Mouse (Mus musculus) limb, embryonic 13.5 days (tissue): Measurements from ENCODE around the gene Depp1. TPM values are rescaled to one million over a fixed set of nuclear protein-coding genes. Genes with fewer than 3 reads are reported as not detected.

Source experiments
- ATAC-seq: fragments of 200-750 bp; cut with Nextera tagmentation; 2 replicates; pipeline ENCODE4 v1.8.0; 2017; ENCODE audit warnings: low read depth, moderate number of reproducible peaks, moderate TSS enrichment; ENCODE audit not compliant: low FRiP score
- H3K27ac ChIP-seq: fragments of 300-500 bp; sonication (generic); 2 replicates; pipeline ENCODE4 v1.5.1; 2015; ENCODE audit warnings: inconsistent platforms, mild to moderate bottlenecking, moderate library complexity
- H3K27me3 ChIP-seq: fragments of 300-500 bp; sonication (generic); 2 replicates; pipeline ENCODE4 v1.6.1; 2015; ENCODE audit warnings: mild to moderate bottlenecking, inconsistent platforms
- H3K36me3 ChIP-seq: fragments of 300-500 bp; sonication (generic); 2 replicates; pipeline ENCODE4 v1.6.1; 2015; ENCODE audit warnings: inconsistent platforms, mild to moderate bottlenecking, moderate library complexity
- H3K4me1 ChIP-seq: fragments of 300-500 bp; sonication (generic); 2 replicates; pipeline ENCODE4 v1.6.1; 2015; ENCODE audit warnings: inconsistent platforms
- H3K4me2 ChIP-seq: fragments of 300-500 bp; sonication (generic); replicated peaks from 2 replicates; pipeline ENCODE4 v1.6.1; 2015; ENCODE audit warnings: inconsistent platforms, mild to moderate bottlenecking, moderate library complexity
- H3K4me3 ChIP-seq: fragments of 300-500 bp; sonication (generic); 2 replicates; pipeline ENCODE4 v1.5.1; 2015; ENCODE audit warnings: moderate library complexity, mild to moderate bottlenecking, inconsistent platforms
- H3K9ac ChIP-seq: fragments of 300-500 bp; sonication (generic); 2 replicates; pipeline ENCODE4 v1.6.1; 2015; ENCODE audit warnings: mild to moderate bottlenecking, inconsistent platforms
- H3K9me3 ChIP-seq: fragments of 300-500 bp; sonication (generic); 2 replicates; pipeline ENCODE4 v1.6.1; 2016; ENCODE audit warnings: inconsistent platforms
- WGBS: fragments of 180-500 bp; shearing (Covaris S2); methylation state at CpG from one replicate; pipeline ENCODE4 v1.1.7; 2015; 5-methylcytosine and 5-hydroxymethylcytosine counted together
- polyA plus RNA-seq: library from polyadenylated mRNA; unstranded; fragments of >200 nt; fragmentation: Nextera tagmentation; extraction: Ambion mirVana; gene quantifications from 2 replicates; pipeline ENCODE4 v1.2.1, GENCODE M21; 2015

Depp1 gene
- polyA plus RNA-seq, 1 experiment from 2014 or later = 18.8 TPM

DNA sequence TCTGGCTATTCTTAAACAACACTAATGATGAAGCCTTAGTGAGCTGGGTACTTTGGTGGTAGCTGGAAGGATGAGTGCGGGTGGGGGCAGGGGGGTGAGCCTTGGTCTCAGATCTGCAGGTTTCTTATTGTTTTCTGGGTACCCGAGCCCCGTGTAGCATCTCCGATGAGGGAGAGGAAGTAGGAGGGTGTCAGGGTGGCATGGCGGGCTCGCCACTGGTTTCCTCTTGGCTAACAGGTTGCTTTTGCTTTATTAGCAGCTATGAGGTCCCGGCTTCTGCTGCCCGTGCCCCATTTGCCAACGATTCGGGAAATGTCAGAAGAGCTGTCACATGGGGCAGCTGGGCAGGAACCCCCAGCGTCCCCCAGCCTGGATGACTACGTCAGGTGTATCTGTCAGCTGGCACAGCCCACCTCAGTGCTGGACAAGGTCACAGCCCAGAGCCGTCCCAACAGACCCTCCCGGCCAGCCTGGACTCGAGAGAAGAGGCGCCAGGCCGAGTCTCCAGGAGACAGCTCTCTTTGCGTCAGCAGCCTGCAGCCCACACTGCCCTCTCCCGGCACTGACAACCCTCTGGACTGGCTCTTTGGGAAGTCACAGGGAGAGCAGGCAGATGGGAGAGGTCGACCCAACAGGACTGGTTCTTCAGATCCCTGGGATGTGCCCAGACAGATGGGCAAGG, 1.2 kb downstream of the Depp1 start:
- 0 out of 2 replicates have a peak, but pooled peaks cover 3% of the 10 kb centered on the region for H3K27me3 ChIP-seq
- peaks cover 8% of the 10 kb centered on the region for H3K4me1 ChIP-seq
- no peak overlapping the region for H3K27ac ChIP-seq
- H3K4me3 ChIP-seq = no peak overlapping the region
- no peak for ATAC-seq
- peaks cover under 1% of the 10 kb centered on the region; the same call in 1 of the 2 replicates for H3K9me3 ChIP-seq
- WGBS = 70% methylated on average over 20 of the region's 20 CpGs
- H3K36me3 ChIP-seq = no peaks in the 10 kb centered on the region
- no peak overlapping the region for H3K4me2 ChIP-seq
- no peak overlapping the region; the same call in 1 of the 2 replicates for H3K9ac ChIP-seq

DNA sequence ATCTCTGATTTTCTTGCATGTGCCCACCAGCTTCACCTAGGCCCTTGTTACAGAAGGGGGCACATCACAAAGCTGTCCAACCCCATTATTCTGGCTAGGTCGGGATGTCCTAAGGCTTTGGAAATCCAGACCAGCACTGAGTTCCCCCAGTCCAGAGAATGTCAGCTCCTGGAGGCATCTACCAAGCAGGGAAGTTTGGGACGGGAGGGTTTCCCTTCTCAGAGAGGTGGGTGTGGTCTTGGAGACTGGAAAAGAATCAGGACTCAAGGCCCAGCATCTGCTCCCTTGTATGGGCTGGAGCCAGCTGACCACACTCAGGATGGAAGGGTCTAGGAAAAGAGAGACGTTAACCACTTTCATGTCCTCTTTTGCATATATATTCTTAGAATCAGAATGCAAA, 2.8 kb downstream of the Depp1 start:
- WGBS = 66% methylated on average over 3 of the region's 3 CpGs
- Histone ChIP-seq H3K27ac (no peak overlapping the region), H3K27me3 (0 out of 2 replicates have a peak, but pooled peaks cover 3% of the 10 kb centered on the region), H3K36me3 (no peaks in the 10 kb centered on the region), H3K4me3 (no peak overlapping the region), H3K4me1 (peaks cover 8% of the 10 kb centered on the region), H3K4me2 (no peak overlapping the region), H3K9ac (no peak overlapping the region; the same call in 1 of the 2 replicates), H3K9me3 (peaks cover 3% of the 10 kb centered on the region; the same call in 1 of the 2 replicates)
- ATAC-seq = no peak

DNA sequence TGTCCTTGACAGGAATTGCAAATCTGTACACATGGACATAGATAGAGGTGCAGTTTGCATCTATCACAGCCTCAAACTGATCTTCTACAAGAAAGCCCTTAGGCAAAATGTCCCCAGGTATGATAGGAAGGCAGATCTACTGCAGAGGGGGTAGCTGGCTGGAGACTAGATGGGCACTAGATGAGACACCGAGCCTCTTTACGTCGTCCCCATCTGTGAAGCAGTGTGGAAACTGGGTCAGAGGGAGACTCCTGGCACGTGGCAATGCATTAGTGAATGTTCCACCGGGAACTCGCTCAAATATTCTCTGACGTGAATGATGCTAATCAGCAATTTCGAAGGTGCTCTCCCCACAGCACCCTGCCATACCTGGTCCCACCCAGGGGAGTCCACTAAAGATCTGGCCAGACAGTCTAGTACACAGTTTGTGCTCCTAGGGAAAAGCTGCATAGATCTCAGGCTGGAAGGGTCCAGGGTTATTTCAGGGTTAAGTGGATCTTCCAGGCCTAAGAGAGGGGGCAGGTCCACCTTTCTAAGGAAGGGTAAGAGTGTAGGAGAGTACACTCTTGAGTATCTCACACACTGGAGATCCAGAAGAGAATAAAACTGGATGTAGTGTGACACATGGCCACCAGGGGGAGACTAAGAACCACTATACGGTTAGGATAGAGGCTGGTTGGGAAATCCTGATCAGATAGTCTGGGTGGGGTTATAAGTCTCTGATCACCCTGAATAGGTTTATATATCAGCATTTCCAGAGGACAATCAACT, 3.5 kb downstream of the Depp1 start:
- Histone ChIP-seq H3K36me3 (no peaks in the 10 kb centered on the region), H3K9me3 (peaks cover 3% of the 10 kb centered on the region; the same call in 1 of the 2 replicates), H3K4me1 (peaks cover 8% of the 10 kb centered on the region), H3K4me3 (no peak overlapping the region), H3K27ac (no peak overlapping the region), H3K4me2 (no peak overlapping the region), H3K9ac (no peak overlapping the region), H3K27me3 (0 out of 2 replicates have a peak, but pooled peaks cover 3% of the 10 kb centered on the region)
- WGBS = 60% methylated on average over 9 of the region's 9 CpGs
- peak; percentile 67 for ATAC-seq

DNA sequence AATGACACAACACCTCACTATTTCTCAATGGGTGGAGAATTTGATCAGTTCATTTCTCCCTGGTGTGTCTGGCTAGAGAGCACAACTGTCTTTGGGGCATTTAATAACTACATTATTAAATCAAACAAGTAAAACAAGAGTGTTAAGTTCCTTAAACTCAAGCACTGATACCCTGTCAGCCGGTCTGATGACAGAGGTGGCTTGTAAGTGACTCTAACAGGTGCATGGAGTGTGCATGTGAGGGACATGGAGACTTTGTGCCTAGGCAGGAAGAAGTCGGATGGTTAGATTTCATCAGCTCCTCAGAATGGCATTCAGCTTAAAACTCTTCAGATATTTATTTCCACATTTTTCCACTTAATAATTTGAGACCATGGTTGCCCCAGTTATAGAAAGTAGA, 13.0 kb downstream of the Depp1 start:
- no peak for ATAC-seq
- H3K9ac ChIP-seq = no peak overlapping the region
- H3K4me1 ChIP-seq = no peaks in the 10 kb centered on the region
- no peaks in the 10 kb centered on the region for H3K27me3 ChIP-seq
- H3K27ac ChIP-seq = no peak overlapping the region
- WGBS = 70% methylated on average over 2 of the region's 2 CpGs
- no peaks in the 10 kb centered on the region for H3K9me3 ChIP-seq
- H3K36me3 ChIP-seq = no peaks in the 10 kb centered on the region
- H3K4me2 ChIP-seq = no peak overlapping the region
- H3K4me3 ChIP-seq = no peak overlapping the region

DNA sequence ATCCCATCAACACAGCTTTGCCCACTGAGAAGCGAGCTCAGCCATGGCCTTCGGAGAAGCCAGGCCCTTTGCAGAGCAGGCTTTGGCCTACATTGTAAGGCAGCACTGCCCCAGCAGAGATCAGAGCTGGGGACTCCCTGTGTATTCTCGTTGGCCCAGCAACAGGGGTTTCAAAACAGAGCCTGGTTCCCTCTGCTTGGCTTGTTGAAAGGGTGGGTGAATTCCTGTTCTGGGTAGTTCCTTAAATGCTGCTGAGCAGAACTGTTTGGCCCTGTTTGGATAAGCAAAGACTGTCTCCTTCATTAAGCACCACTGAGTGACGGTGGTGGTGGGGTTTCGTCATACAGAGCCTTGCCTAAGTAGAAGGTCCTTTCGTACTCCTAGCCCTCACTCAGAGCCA, 13.6 kb downstream of the Depp1 start:
- no peak overlapping the region for H3K4me2 ChIP-seq
- H3K36me3 ChIP-seq = no peaks in the 10 kb centered on the region
- H3K9me3 ChIP-seq = no peaks in the 10 kb centered on the region
- no peaks in the 10 kb centered on the region for H3K4me1 ChIP-seq
- no peak overlapping the region for H3K4me3 ChIP-seq
- WGBS = 83% methylated on average over 6 of the region's 6 CpGs
- H3K27ac ChIP-seq = no peak overlapping the region
- ATAC-seq = no peak
- H3K9ac ChIP-seq = no peak overlapping the region
- no peaks in the 10 kb centered on the region for H3K27me3 ChIP-seq

DNA sequence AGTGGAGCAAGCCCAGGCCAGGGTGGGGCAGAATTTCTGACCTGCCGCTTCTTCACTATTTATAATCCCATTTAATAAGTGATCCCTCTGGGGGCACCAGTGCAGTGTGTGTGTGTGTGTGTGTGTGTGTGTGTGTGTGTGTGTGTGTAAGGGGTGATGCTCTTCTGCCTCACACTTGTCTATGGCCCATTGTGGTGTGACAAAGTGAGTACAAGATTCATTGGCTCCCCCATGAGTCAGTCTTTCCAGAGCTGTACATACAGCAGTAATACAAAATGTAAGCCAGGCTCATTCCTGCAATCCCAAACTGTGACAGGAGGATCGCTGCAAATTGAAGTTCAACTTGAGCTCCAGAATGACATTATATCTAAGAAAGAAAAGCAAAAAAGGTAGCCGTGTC, 14.4 kb downstream of the Depp1 start:
- Histone ChIP-seq H3K9me3 (no peaks in the 10 kb centered on the region), H3K27me3 (no peaks in the 10 kb centered on the region), H3K9ac (no peak overlapping the region), H3K4me1 (peaks cover 2% of the 10 kb centered on the region; the same call in 1 of the 2 replicates), H3K27ac (no peak overlapping the region), H3K4me3 (no peak overlapping the region), H3K4me2 (no peak overlapping the region), H3K36me3 (no peaks in the 10 kb centered on the region)
- 76% methylated on average over 3 of the region's 3 CpGs for WGBS
- no peak for ATAC-seq

DNA sequence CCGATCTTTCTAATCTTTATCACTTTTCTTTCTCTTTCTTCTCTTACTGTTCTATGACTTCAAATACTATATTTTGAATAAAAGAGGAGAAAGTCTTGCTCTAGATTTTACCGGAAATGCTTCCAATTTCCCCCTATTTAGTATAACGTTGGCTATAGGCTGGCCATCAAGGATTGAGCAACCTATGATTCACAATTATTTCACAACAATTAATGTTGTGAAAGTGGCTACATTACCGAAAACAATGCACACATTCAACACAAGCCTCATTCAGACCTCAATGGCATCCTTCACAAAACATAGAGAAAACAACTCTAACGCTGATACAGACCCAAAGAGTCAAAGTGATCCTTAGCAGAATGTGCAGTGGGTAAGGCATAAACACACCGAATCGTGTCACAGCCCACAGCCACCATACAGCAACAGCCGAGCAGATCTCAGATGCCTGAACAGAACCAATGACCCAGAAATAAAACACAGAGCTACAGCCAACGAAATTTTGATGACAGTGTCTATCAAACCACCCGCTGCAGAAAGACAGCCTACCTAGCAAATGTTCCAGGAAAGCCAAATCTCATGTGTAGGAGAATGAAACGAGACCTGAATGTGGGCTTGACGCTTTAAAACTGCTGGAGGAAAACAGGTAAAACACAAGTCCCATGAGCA, 15.8 kb downstream of the Depp1 start:
- Histone ChIP-seq H3K9me3 (no peaks in the 10 kb centered on the region), H3K4me2 (no peak overlapping the region), H3K27ac (no peak overlapping the region), H3K36me3 (no peaks in the 10 kb centered on the region), H3K9ac (no peak overlapping the region), H3K4me3 (no peak overlapping the region), H3K4me1 (peaks cover 15% of the 10 kb centered on the region), H3K27me3 (peaks cover 6% of the 10 kb centered on the region; the same call in 1 of the 2 replicates)
- 85% methylated on average over 12 of the region's 12 CpGs for WGBS
- no peak for ATAC-seq

DNA sequence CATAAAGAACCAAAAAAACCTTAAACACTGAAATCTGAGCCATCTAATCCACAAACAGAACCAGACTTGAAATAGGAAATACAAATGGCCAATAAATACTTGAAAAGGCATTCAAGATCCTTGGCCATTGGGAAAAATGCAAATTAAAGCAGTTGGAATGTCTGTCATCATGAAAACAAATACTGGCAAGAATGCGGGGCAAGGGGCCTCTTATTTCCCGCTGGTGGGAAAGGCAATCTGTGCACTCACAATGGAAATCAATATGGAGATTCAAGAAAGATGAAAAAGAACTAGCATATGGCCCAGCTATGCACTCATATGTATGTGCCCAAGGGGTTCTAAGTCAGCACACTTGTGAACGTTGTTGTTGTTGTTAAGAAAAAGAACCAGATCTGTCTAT, 16.5 kb downstream of the Depp1 start:
- no peak overlapping the region for H3K27ac ChIP-seq
- 68% methylated on average over 3 of the region's 3 CpGs for WGBS

DNA sequence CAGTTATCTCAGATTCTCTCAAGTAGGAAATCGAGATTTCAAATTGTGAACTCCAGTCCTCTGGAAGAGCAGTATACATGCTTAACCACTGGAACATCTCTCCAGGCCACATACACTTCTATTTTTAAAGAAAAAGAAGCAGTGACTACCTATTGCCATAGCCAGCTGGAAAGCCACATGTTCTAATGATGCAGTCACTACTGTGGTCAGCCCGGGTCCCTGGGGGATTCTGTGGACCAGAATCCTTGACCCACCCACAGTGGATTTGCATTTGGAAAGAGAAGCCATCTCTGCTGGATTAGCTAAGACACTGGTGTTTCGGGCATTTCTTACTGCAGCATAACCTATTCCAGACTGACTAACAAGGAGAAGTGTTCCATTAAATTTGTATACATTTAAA, 17.0 kb downstream of the Depp1 start:
- Histone ChIP-seq H3K36me3 (no peaks in the 10 kb centered on the region), H3K27ac (no peak overlapping the region), H3K4me3 (no peak overlapping the region), H3K27me3 (peaks cover 17% of the 10 kb centered on the region), H3K9ac (no peak overlapping the region), H3K4me1 (peaks cover 21% of the 10 kb centered on the region), H3K9me3 (no peaks in the 10 kb centered on the region), H3K4me2 (no peak overlapping the region)
- WGBS = 77% methylated on average over 3 of the region's 3 CpGs
- ATAC-seq = no peak

More for the DNA sequence above, 16.5 kb downstream of the Depp1 start:
- no peak for ATAC-seq
- Histone ChIP-seq H3K4me3 (no peak overlapping the region), H3K27me3 (peaks cover 13% of the 10 kb centered on the region; the same call in 1 of the 2 replicates), H3K36me3 (no peaks in the 10 kb centered on the region), H3K4me1 (peaks cover 21% of the 10 kb centered on the region), H3K9me3 (no peaks in the 10 kb centered on the region), H3K9ac (no peak overlapping the region), H3K4me2 (no peak overlapping the region)

DNA sequence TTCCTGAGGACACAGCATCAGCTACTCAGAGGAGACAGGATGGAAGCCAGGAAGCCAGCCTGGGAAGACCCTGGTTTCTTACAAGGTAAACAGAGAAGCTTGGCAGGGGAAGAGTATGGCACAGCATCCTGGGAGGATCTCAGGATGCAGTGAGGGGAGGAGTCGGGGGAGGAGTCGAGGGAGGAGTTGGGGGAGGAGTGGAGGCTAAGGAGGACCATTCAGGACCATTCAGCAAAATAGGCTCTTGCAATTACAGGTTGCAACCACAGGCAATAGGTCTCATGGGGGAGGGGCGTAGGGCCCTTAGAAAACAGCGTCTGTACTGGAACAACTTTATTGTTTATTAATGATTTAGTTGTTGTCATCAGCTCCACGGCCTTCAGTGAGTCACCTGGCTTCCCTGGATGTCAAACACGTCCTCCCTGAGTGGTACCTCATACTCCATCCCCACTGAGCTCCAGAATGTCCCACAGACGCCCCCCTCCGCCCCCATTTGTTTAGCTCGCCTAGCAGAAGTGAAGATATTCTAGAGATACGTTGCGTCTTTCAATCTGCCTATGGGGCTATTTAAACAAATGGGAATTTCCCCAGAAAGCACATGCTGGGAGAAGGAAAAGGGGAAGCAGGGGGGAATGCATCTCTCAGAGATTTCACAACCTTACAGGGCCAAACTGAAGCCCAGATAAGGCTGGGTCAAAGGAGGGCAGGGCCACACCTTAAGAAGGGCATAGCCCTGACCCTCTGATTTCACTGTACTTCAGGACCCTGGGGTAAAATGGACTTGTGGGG, 18.5 kb downstream of the Depp1 start:
- H3K4me3 ChIP-seq = no peak overlapping the region
- H3K9me3 ChIP-seq = no peaks in the 10 kb centered on the region
- H3K27me3 ChIP-seq = peaks cover 18% of the 10 kb centered on the region
- ATAC-seq = no peak
- no peak overlapping the region for H3K9ac ChIP-seq
- H3K36me3 ChIP-seq = no peaks in the 10 kb centered on the region
- peaks cover 29% of the 10 kb centered on the region for H3K4me1 ChIP-seq
- no peak overlapping the region for H3K27ac ChIP-seq
- no peak overlapping the region for H3K4me2 ChIP-seq
- WGBS = 40% methylated on average over 11 of the region's 11 CpGs

DNA sequence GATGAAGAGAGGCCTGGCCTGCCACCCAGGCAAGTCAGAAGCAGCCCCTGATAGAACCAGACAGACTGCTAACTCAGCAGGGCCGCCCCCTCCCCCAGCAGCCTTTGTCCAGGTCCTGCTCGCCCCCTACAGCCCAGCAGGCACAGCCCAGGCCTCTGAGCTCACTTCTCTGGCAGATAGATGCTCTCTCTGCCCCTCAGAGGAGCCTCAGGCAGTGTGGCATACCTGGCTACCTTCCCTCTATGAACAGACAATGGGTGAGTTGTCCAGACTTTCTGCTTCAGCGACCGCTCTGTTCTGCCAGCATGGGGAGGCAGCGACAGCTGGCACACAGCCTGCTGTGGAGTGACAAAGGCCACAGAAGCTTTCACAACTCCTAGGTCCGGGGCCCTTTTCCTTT, 19.7 kb downstream of the Depp1 start:
- no peaks in the 10 kb centered on the region for H3K36me3 ChIP-seq
- 53% methylated on average over 6 of the region's 6 CpGs for WGBS
- H3K4me3 ChIP-seq = no peak overlapping the region
- peaks cover 24% of the 10 kb centered on the region for H3K27me3 ChIP-seq
- peaks cover 37% of the 10 kb centered on the region for H3K4me1 ChIP-seq
- H3K9ac ChIP-seq = 0 out of 2 replicates have a peak overlapping the region, but pooled peaks have one; percentile 13
- H3K9me3 ChIP-seq = no peaks in the 10 kb centered on the region
- no peak for ATAC-seq
- no peak overlapping the region for H3K4me2 ChIP-seq
- H3K27ac ChIP-seq = no peak overlapping the region
